Mouse (Mus musculus): Measurements from ENCODE around the gene Galnt10. TPM values are rescaled to one million over a fixed set of nuclear protein-coding genes. Genes with fewer than 3 reads are reported as not detected.
A peak's percentile ranks its signal among the peaks of the same experiment; 100 is the strongest.

Gene Galnt10
- polyA plus RNA-seq, 1 experiment, result 27.2 TPM

DNA sequence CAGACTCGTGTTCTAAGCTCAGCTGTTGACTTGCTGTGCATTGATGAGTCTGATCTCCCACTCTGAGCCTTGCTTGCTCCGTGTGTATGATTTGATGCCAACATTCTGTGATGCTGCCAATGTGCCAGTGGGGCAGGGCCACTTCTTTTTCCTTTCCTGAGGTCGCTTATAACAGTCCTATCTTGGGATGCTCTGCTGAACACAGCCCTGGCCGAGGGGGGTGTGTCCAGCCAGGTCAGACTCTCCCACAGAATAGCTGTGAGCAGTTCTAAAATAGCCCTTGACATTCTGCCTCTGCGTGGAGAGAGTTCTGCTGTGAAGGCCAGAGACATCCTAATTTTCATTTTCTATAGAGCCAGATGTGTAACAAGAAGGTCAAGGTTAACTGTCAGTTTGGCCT lies 2.2 kb downstream of the Galnt10 start:
- Histone ChIP-seq H3K4me2 (ENCODE audit: low read depth) (peak overlapping the region; percentile 86), H3K27me3 (ENCODE audit: control insufficient read depth, insufficient read depth, insufficient read length) (no peaks in the 10 kb centered on the region), H3K79me2 (ENCODE audit: control insufficient read depth, insufficient read depth) (peaks cover 30% of the 10 kb centered on the region), H3K4me3 (no peak overlapping the region), H3ac (ENCODE audit: control insufficient read depth, insufficient read length) (no peak overlapping the region), H3K36me3 (ENCODE audit: control insufficient read depth, insufficient read depth) (no peaks in the 10 kb centered on the region)
- TF ChIP-seq SRF (IDR thresholded peaks at IDR 0.05; ENCODE audit: control insufficient read depth, insufficient read length, low read depth), result no peak
- TF ChIP-seq POLR2A (IDR thresholded peaks at IDR 0.05; ENCODE audit: insufficient read length, low read depth), result no peak
- TF ChIP-seq CEBPB (IDR thresholded peaks at IDR 0.05; ENCODE audit: insufficient read depth, poor library complexity, severe bottlenecking), result no peak
- no peak for TF ChIP-seq E2F4 (IDR thresholded peaks at IDR 0.05; ENCODE audit: insufficient read depth)

GRCm38 (mm10) chr11:57648196-57648800 lies 3.1 kb downstream of the Galnt10 start:
- Histone ChIP-seq H3K27me3 (ENCODE audit: control insufficient read depth, insufficient read depth, insufficient read length) (no peaks in the 10 kb centered on the region), H3ac (ENCODE audit: control insufficient read depth, insufficient read length) (no peak overlapping the region), H3K4me2 (ENCODE audit: low read depth) (no peak overlapping the region), H3K4me3 (no peak overlapping the region), H3K79me2 (ENCODE audit: control insufficient read depth, insufficient read depth) (peaks cover 34% of the 10 kb centered on the region), H3K36me3 (ENCODE audit: control insufficient read depth, insufficient read depth) (no peaks in the 10 kb centered on the region)
- TF ChIP-seq SRF (IDR thresholded peaks at IDR 0.05; ENCODE audit: control insufficient read depth, insufficient read length, low read depth), result no peak
- no peak for TF ChIP-seq POLR2AphosphoS2 (IDR thresholded peaks at IDR 0.05; ENCODE audit: insufficient read length, low read depth)
- no peak for TF ChIP-seq POLR2A (IDR thresholded peaks at IDR 0.05; ENCODE audit: insufficient read length, low read depth)
- no peak for TF ChIP-seq MYOG (IDR thresholded peaks at IDR 0.05; ENCODE audit: control insufficient read depth in 1 of 3, insufficient read depth in 1 of 3, insufficient read length in 2 of 3, low read depth in 2 of 3)
- TF ChIP-seq REST (IDR thresholded peaks at IDR 0.05; ENCODE audit: insufficient read depth, insufficient read length), result no peak
- no peak for TF ChIP-seq MYOD1 (IDR thresholded peaks at IDR 0.05; ENCODE audit: control insufficient read depth in 1 of 3, insufficient read length in 2 of 3, low read depth in 2 of 3)
- TF ChIP-seq USF1 (IDR thresholded peaks at IDR 0.05; ENCODE audit: low read depth), result no peak
- no peak for TF ChIP-seq E2F4 (IDR thresholded peaks at IDR 0.05; ENCODE audit: insufficient read depth)
- no peak for TF ChIP-seq CEBPB (IDR thresholded peaks at IDR 0.05; ENCODE audit: insufficient read depth, poor library complexity, severe bottlenecking)
- no peak for TF ChIP-seq TCF12 (IDR thresholded peaks at IDR 0.05; ENCODE audit: insufficient read depth, poor library complexity, severe bottlenecking)
- TF ChIP-seq MAX (IDR thresholded peaks at IDR 0.05; ENCODE audit: low read depth), result no peak

- Histone ChIP-seq H3K4me2 (ENCODE audit: low read depth) (no peak overlapping the region), H3K36me3 (ENCODE audit: control insufficient read depth, insufficient read depth) (no peaks in the 10 kb centered on the region), H3K79me2 (ENCODE audit: control insufficient read depth, insufficient read depth) (peaks cover 34% of the 10 kb centered on the region), H3K4me3 (no peak overlapping the region), H3ac (ENCODE audit: control insufficient read depth, insufficient read length) (no peak overlapping the region), H3K27me3 (ENCODE audit: control insufficient read depth, insufficient read depth, insufficient read length) (no peaks in the 10 kb centered on the region)
- TF ChIP-seq CEBPB (IDR thresholded peaks at IDR 0.05; ENCODE audit: insufficient read depth, poor library complexity, severe bottlenecking) (no peak), SRF (IDR thresholded peaks at IDR 0.05; ENCODE audit: control insufficient read depth, insufficient read length, low read depth) (no peak), REST (IDR thresholded peaks at IDR 0.05; ENCODE audit: insufficient read depth, insufficient read length) (no peak), POLR2A (IDR thresholded peaks at IDR 0.05; ENCODE audit: insufficient read length, low read depth) (no peak), TCF12 (IDR thresholded peaks at IDR 0.05; ENCODE audit: insufficient read depth, poor library complexity, severe bottlenecking) (no peak), MYOD1 (IDR thresholded peaks at IDR 0.05; ENCODE audit: control insufficient read depth in 1 of 3, insufficient read length in 2 of 3, low read depth in 2 of 3) (no peak), E2F4 (IDR thresholded peaks at IDR 0.05; ENCODE audit: insufficient read depth) (no peak), USF1 (IDR thresholded peaks at IDR 0.05; ENCODE audit: low read depth) (no peak), MAX (IDR thresholded peaks at IDR 0.05; ENCODE audit: low read depth) (no peak), POLR2AphosphoS2 (IDR thresholded peaks at IDR 0.05; ENCODE audit: insufficient read length, low read depth) (no peak), TCF3 (IDR thresholded peaks at IDR 0.05; ENCODE audit: insufficient read length, low read depth) (no peak), MYOG (IDR thresholded peaks at IDR 0.05; ENCODE audit: control insufficient read depth in 1 of 3, insufficient read depth in 1 of 3, insufficient read length in 2 of 3, low read depth in 2 of 3) (no peak)
Measured at GRCm38 (mm10) chr11:57649269-57649668, 4.0 kb downstream of the Galnt10 start.

DNA sequence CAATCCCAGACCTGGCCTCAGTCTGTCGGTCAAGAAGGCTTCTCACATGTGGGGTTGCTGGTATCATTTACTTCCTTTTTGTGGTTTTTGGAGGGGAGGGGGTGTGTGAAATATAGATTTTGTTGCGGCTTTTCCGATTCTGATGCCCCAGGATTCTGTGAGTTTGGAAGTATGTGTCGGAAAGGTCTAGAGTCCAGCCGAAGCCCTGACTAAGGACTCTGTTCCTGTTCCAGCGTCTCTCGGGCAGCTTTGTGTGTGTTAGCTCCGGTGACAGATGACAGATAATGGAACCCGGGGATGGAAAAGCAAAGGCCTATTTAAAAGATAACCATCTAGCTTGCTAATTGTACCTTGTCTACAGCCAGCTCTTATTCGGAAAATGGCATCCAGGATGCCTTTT lies 4.4 kb downstream of the Galnt10 start:
- Histone ChIP-seq H3K27me3 (ENCODE audit: control insufficient read depth, insufficient read depth, insufficient read length) (no peaks in the 10 kb centered on the region), H3ac (ENCODE audit: control insufficient read depth, insufficient read length) (no peak overlapping the region), H3K4me2 (ENCODE audit: low read depth) (no peak overlapping the region), H3K4me3 (no peak overlapping the region), H3K79me2 (ENCODE audit: control insufficient read depth, insufficient read depth) (peaks cover 34% of the 10 kb centered on the region), H3K36me3 (ENCODE audit: control insufficient read depth, insufficient read depth) (no peaks in the 10 kb centered on the region)
- no peak for TF ChIP-seq POLR2A (IDR thresholded peaks at IDR 0.05; ENCODE audit: insufficient read length, low read depth)
- TF ChIP-seq SRF (IDR thresholded peaks at IDR 0.05; ENCODE audit: control insufficient read depth, insufficient read length, low read depth), result no peak
- TF ChIP-seq USF1 (IDR thresholded peaks at IDR 0.05; ENCODE audit: low read depth), result no peak
- TF ChIP-seq REST (IDR thresholded peaks at IDR 0.05; ENCODE audit: insufficient read depth, insufficient read length), result no peak
- TF ChIP-seq POLR2AphosphoS2 (IDR thresholded peaks at IDR 0.05; ENCODE audit: insufficient read length, low read depth), result no peak
- TF ChIP-seq MYOD1 (IDR thresholded peaks at IDR 0.05; ENCODE audit: control insufficient read depth in 1 of 3, insufficient read length in 2 of 3, low read depth in 2 of 3), result no peak
- TF ChIP-seq MAX (IDR thresholded peaks at IDR 0.05; ENCODE audit: low read depth), result no peak
- TF ChIP-seq MYOG (IDR thresholded peaks at IDR 0.05; ENCODE audit: control insufficient read depth in 1 of 3, insufficient read depth in 1 of 3, insufficient read length in 2 of 3, low read depth in 2 of 3), result no peak
- no peak for TF ChIP-seq CEBPB (IDR thresholded peaks at IDR 0.05; ENCODE audit: insufficient read depth, poor library complexity, severe bottlenecking)
- TF ChIP-seq E2F4 (IDR thresholded peaks at IDR 0.05; ENCODE audit: insufficient read depth), result no peak
- no peak for TF ChIP-seq TCF12 (IDR thresholded peaks at IDR 0.05; ENCODE audit: insufficient read depth, poor library complexity, severe bottlenecking)
- no peak for TF ChIP-seq TCF3 (IDR thresholded peaks at IDR 0.05; ENCODE audit: insufficient read length, low read depth)

All from myocyte (in vitro differentiated cells).